Mouse (Mus musculus): ENCODE results near the gene Atf6. TPM values are rescaled to one million over a fixed set of nuclear protein-coding genes. Genes with fewer than 3 reads are reported as not detected.

Atf6 gene
- polyA plus RNA-seq, 1 experiment from 2014 or later: 6.2 TPM

GRCm38 (mm10) chr1:170751797-170752196 lies 115.8 kb downstream of the Atf6 start:
- no peaks in the 10 kb centered on the region for H3K27me3 ChIP-seq (ENCODE audit: control insufficient read depth, insufficient read depth, low read length)
- H3K4me2 ChIP-seq (replicated peaks; ENCODE audit: low read depth): no peak overlapping the region
- H3K36me3 ChIP-seq (ENCODE audit: control insufficient read depth, insufficient read depth, low read length): no peaks in the 10 kb centered on the region
- H3K27ac ChIP-seq (replicated peaks): no peak overlapping the region
- TF ChIP-seq CTCF (IDR thresholded peaks at IDR 0.05; ENCODE audit: low read depth): no peak
- no peak for TF ChIP-seq EP300 (optimal IDR thresholded peaks at IDR 0.05)
- H3K9me3 ChIP-seq (ENCODE audit: control insufficient read depth, low read length): no peaks in the 10 kb centered on the region
- H3K9ac ChIP-seq (ENCODE audit: low read length): no peak overlapping the region
- no peaks in the 10 kb centered on the region for H3K4me1 ChIP-seq (replicated peaks; ENCODE audit: control insufficient read depth, insufficient read depth)
- DNase-seq (ENCODE audit: low spot score) (no peak), ATAC-seq (ENCODE audit: low FRiP score, low TSS enrichment) (no peak)
- WGBS: 89% methylated on average over 7 of the region's 7 CpGs
- H3K4me3 ChIP-seq (ENCODE audit: low read depth, low read length): no peak overlapping the region

DNA sequence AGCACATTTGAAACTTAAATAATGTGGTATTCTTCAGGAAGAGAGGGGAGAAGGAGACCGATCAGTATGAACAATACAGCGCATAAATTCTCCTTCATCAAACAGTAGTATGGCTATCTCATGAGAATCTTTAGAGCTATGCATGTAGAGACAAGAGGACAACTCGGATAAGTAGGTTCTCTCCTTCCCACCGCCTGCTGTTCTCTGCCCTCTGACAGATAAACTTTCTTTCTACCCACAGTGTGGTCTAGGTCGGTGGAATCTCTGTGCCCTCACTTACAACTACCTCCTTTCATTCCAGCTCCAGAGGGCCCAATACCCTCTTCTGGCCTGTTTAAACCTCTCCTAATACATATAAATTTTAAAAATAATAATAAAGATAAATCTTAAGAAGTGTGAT lies 121.0 kb downstream of the Atf6 start:
- Histone ChIP-seq H3K9me3 (ENCODE audit: control insufficient read depth, low read length) (no peaks in the 10 kb centered on the region), H3K4me1 (replicated peaks; ENCODE audit: control insufficient read depth, insufficient read depth) (no peaks in the 10 kb centered on the region), H3K27me3 (ENCODE audit: control insufficient read depth, insufficient read depth, low read length) (no peaks in the 10 kb centered on the region), H3K4me2 (replicated peaks; ENCODE audit: low read depth) (no peak overlapping the region), H3K9ac (ENCODE audit: low read length) (no peak overlapping the region), H3K36me3 (ENCODE audit: control insufficient read depth, insufficient read depth, low read length) (no peaks in the 10 kb centered on the region), H3K4me3 (ENCODE audit: low read depth, low read length) (no peak overlapping the region), H3K27ac (replicated peaks) (no peak overlapping the region)
- 88% methylated on average over 5 of the region's 5 CpGs for WGBS
- TF ChIP-seq CTCF (IDR thresholded peaks at IDR 0.05; ENCODE audit: low read depth) (no peak), EP300 (optimal IDR thresholded peaks at IDR 0.05) (no peak)
- ATAC-seq (ENCODE audit: low FRiP score, low TSS enrichment): no peak
- no peak for DNase-seq (ENCODE audit: low spot score)

GRCm38 (mm10) chr1:170741497-170742246 lies 125.9 kb downstream of the Atf6 start:
- Histone ChIP-seq H3K27me3 (ENCODE audit: control insufficient read depth, insufficient read depth, low read length) (no peaks in the 10 kb centered on the region), H3K36me3 (ENCODE audit: control insufficient read depth, insufficient read depth, low read length) (no peaks in the 10 kb centered on the region), H3K27ac (replicated peaks) (no peak overlapping the region), H3K9ac (ENCODE audit: low read length) (no peak overlapping the region), H3K4me1 (replicated peaks; ENCODE audit: control insufficient read depth, insufficient read depth) (no peaks in the 10 kb centered on the region), H3K4me3 (ENCODE audit: low read depth, low read length) (no peak overlapping the region), H3K4me2 (replicated peaks; ENCODE audit: low read depth) (no peak overlapping the region), H3K9me3 (ENCODE audit: control insufficient read depth, low read length) (no peaks in the 10 kb centered on the region)
- DNase-seq (ENCODE audit: low spot score): no peak
- WGBS: 65% methylated on average over 5 of the region's 5 CpGs
- no peak for ATAC-seq (ENCODE audit: low FRiP score, low TSS enrichment)
- TF ChIP-seq CTCF (IDR thresholded peaks at IDR 0.05; ENCODE audit: low read depth): no peak
- no peak for TF ChIP-seq EP300 (optimal IDR thresholded peaks at IDR 0.05)

- no peak overlapping the region for H3K9ac ChIP-seq (ENCODE audit: low read length)
- H3K4me3 ChIP-seq (ENCODE audit: low read depth, low read length): no peak overlapping the region
- H3K27me3 ChIP-seq (ENCODE audit: control insufficient read depth, insufficient read depth, low read length): no peaks in the 10 kb centered on the region
- DNase-seq (ENCODE audit: low spot score) (no peak), ATAC-seq (ENCODE audit: low FRiP score, low TSS enrichment) (no peak)
- H3K9me3 ChIP-seq (ENCODE audit: control insufficient read depth, low read length): no peaks in the 10 kb centered on the region
- H3K27ac ChIP-seq (replicated peaks): no peak overlapping the region
- TF ChIP-seq EP300 (optimal IDR thresholded peaks at IDR 0.05) (no peak), CTCF (IDR thresholded peaks at IDR 0.05; ENCODE audit: low read depth) (no peak)
- no peaks in the 10 kb centered on the region for H3K4me1 ChIP-seq (replicated peaks; ENCODE audit: control insufficient read depth, insufficient read depth)
- no peaks in the 10 kb centered on the region for H3K36me3 ChIP-seq (ENCODE audit: control insufficient read depth, insufficient read depth, low read length)
- no peak overlapping the region for H3K4me2 ChIP-seq (replicated peaks; ENCODE audit: low read depth)
- WGBS: 78% methylated on average over 3 of the region's 3 CpGs
Observed at GRCm38 (mm10) chr1:170734866-170735265, 132.7 kb downstream of the Atf6 start.

DNA sequence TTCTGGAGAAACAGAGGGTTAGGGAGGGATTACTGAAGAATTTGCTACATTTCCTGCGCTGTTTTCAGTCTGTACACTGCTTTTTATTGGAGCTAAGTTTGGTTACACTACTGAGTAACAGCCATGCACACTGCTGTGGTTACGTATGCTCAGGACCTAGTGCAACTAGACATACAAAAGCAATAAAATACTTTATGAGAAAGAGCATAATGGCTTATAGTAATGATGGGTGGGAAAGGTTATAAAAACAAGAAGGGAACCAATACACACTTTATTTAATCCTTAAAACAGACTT lies 135.0 kb downstream of the Atf6 start:
- Histone ChIP-seq H3K36me3 (ENCODE audit: control insufficient read depth, insufficient read depth, low read length) (no peaks in the 10 kb centered on the region), H3K4me2 (replicated peaks; ENCODE audit: low read depth) (no peak overlapping the region), H3K4me3 (ENCODE audit: low read depth, low read length) (no peak overlapping the region), H3K4me1 (replicated peaks; ENCODE audit: control insufficient read depth, insufficient read depth) (no peaks in the 10 kb centered on the region), H3K27ac (replicated peaks) (no peak overlapping the region), H3K9me3 (ENCODE audit: control insufficient read depth, low read length) (no peaks in the 10 kb centered on the region), H3K27me3 (ENCODE audit: control insufficient read depth, insufficient read depth, low read length) (no peaks in the 10 kb centered on the region), H3K9ac (ENCODE audit: low read length) (no peak overlapping the region)
- whole genome bisulfite sequencing: 71% methylated on average over 2 of the region's 2 CpGs
- ATAC-seq (ENCODE audit: low FRiP score, low TSS enrichment): no peak
- no peak for DNase-seq (ENCODE audit: low spot score)
- TF ChIP-seq EP300 (optimal IDR thresholded peaks at IDR 0.05) (no peak), CTCF (IDR thresholded peaks at IDR 0.05; ENCODE audit: low read depth) (no peak)

GRCm38 (mm10) chr1:170731865-170732595 lies 135.5 kb downstream of the Atf6 start:
- TF ChIP-seq CTCF (IDR thresholded peaks at IDR 0.05; ENCODE audit: low read depth) (no peak), EP300 (optimal IDR thresholded peaks at IDR 0.05) (no peak)
- ATAC-seq (ENCODE audit: low FRiP score, low TSS enrichment): no peak
- H3K4me1 ChIP-seq (replicated peaks; ENCODE audit: control insufficient read depth, insufficient read depth): no peaks in the 10 kb centered on the region
- H3K27me3 ChIP-seq (ENCODE audit: control insufficient read depth, insufficient read depth, low read length): no peaks in the 10 kb centered on the region
- 0 out of 2 replicates have a peak overlapping the region, but pooled peaks have one; percentile 10 for H3K27ac ChIP-seq (replicated peaks)
- no peak overlapping the region for H3K9ac ChIP-seq (ENCODE audit: low read length)
- no peak for DNase-seq (ENCODE audit: low spot score)
- H3K4me2 ChIP-seq (replicated peaks; ENCODE audit: low read depth): no peak overlapping the region
- H3K4me3 ChIP-seq (ENCODE audit: low read depth, low read length): no peak overlapping the region
- WGBS: 67% methylated on average over 11 of the region's 11 CpGs
- no peaks in the 10 kb centered on the region for H3K9me3 ChIP-seq (ENCODE audit: control insufficient read depth, low read length)
- no peaks in the 10 kb centered on the region for H3K36me3 ChIP-seq (ENCODE audit: control insufficient read depth, insufficient read depth, low read length)

All from stomach, postnatal 0 days (tissue).